Mouse (Mus musculus): ENCODE measurements at regions not wholly inside any gene's neighbourhood (a gene's known extent, or its start where the extent isn't known, plus 50 kb on each side); places are given as distances from the start of the nearest gene placed in this dataset.

- H3K4me3 ChIP-seq (ENCODE audit: inconsistent target) = no peak overlapping the region
- H3K36me3 ChIP-seq (ENCODE audit: inconsistent target) = no peaks in the 10 kb centered on the region
- no peak overlapping the region for H3K27ac ChIP-seq
- 36% methylated on average over 3 of the region's 3 CpGs for WGBS (ENCODE audit: missing documents)
- H3K79me2 ChIP-seq (ENCODE audit: inconsistent target) = no peaks in the 10 kb centered on the region
Observed at GRCm38 (mm10) chr12:98337644-98338043, 69.2 kb downstream of the Gpr65 start.

- Histone ChIP-seq H3K4me3 (ENCODE audit: inconsistent target) (no peak overlapping the region), H3K79me2 (ENCODE audit: inconsistent target) (no peaks in the 10 kb centered on the region), H3K36me3 (ENCODE audit: inconsistent target) (no peaks in the 10 kb centered on the region), H3K27ac (no peak overlapping the region)
- 92% methylated on average over 8 of the region's 9 CpGs for WGBS (ENCODE audit: missing documents)
Observed at GRCm38 (mm10) chr12:98339536-98339935, 71.1 kb downstream of the Gpr65 start.

GRCm38 (mm10) chr12:98342158-98342557, 73.7 kb downstream of the Gpr65 start:
- Histone ChIP-seq H3K36me3 (ENCODE audit: inconsistent target) (no peaks in the 10 kb centered on the region), H3K27ac (no peak overlapping the region), H3K4me3 (ENCODE audit: inconsistent target) (no peak overlapping the region), H3K79me2 (ENCODE audit: inconsistent target) (no peaks in the 10 kb centered on the region)
- WGBS (ENCODE audit: missing documents) = 96% methylated on average over 2 of the region's 2 CpGs

GRCm38 (mm10) chr12:98343653-98344052, 75.2 kb downstream of the Gpr65 start:
- WGBS (ENCODE audit: missing documents) = 93% methylated on average over 7 of the region's 7 CpGs
- H3K79me2 ChIP-seq (ENCODE audit: inconsistent target) = no peaks in the 10 kb centered on the region
- no peak overlapping the region for H3K27ac ChIP-seq
- H3K4me3 ChIP-seq (ENCODE audit: inconsistent target) = no peak overlapping the region
- H3K36me3 ChIP-seq (ENCODE audit: inconsistent target) = no peaks in the 10 kb centered on the region

GRCm38 (mm10) chr12:98347056-98347455, 78.6 kb downstream of the Gpr65 start:
- H3K4me3 ChIP-seq (ENCODE audit: inconsistent target) = no peak overlapping the region
- WGBS (ENCODE audit: missing documents) = 81% methylated on average over 6 of the region's 6 CpGs
- H3K36me3 ChIP-seq (ENCODE audit: inconsistent target) = no peaks in the 10 kb centered on the region
- no peaks in the 10 kb centered on the region for H3K79me2 ChIP-seq (ENCODE audit: inconsistent target)
- H3K27ac ChIP-seq = no peak overlapping the region

GRCm38 (mm10) chr12:98347550-98348318, 79.3 kb downstream of the Gpr65 start:
- WGBS (ENCODE audit: missing documents) = 87% methylated on average over 11 of the region's 13 CpGs
- Histone ChIP-seq H3K36me3 (ENCODE audit: inconsistent target) (no peaks in the 10 kb centered on the region), H3K27ac (no peak overlapping the region), H3K4me3 (ENCODE audit: inconsistent target) (no peak overlapping the region), H3K79me2 (ENCODE audit: inconsistent target) (no peaks in the 10 kb centered on the region)

- no peak overlapping the region for H3K27ac ChIP-seq
- no peaks in the 10 kb centered on the region for H3K79me2 ChIP-seq (ENCODE audit: inconsistent target)
- no peak overlapping the region for H3K4me3 ChIP-seq (ENCODE audit: inconsistent target)
- 99% methylated on average over 7 of the region's 7 CpGs for WGBS (ENCODE audit: missing documents)
- no peaks in the 10 kb centered on the region for H3K36me3 ChIP-seq (ENCODE audit: inconsistent target)
Observed at GRCm38 (mm10) chr12:98349864-98350643, 81.6 kb downstream of the Gpr65 start.

- 100% methylated on average over 2 of the region's 2 CpGs for WGBS (ENCODE audit: missing documents)
- Histone ChIP-seq H3K4me3 (ENCODE audit: inconsistent target) (no peak overlapping the region), H3K36me3 (ENCODE audit: inconsistent target) (no peaks in the 10 kb centered on the region), H3K27ac (no peak overlapping the region), H3K79me2 (ENCODE audit: inconsistent target) (no peaks in the 10 kb centered on the region)
Observed at GRCm38 (mm10) chr12:98352401-98352800, 84.0 kb downstream of the Gpr65 start.

- no peaks in the 10 kb centered on the region for H3K36me3 ChIP-seq (ENCODE audit: inconsistent target)
Observed at GRCm38 (mm10) chr12:98354545-98354944, 86.1 kb downstream of the Gpr65 start.

GRCm38 (mm10) chr12:98367583-98367982, 99.1 kb downstream of the Gpr65 start:
- Histone ChIP-seq H3K79me2 (ENCODE audit: inconsistent target) (no peaks in the 10 kb centered on the region), H3K36me3 (ENCODE audit: inconsistent target) (no peaks in the 10 kb centered on the region), H3K4me3 (ENCODE audit: inconsistent target) (no peak overlapping the region), H3K27ac (no peak overlapping the region)
- WGBS (ENCODE audit: missing documents) = 89% methylated on average over 2 of the region's 2 CpGs

More at GRCm38 (mm10) chr12:98354545-98354944, 86.1 kb downstream of the Gpr65 start:
- WGBS (ENCODE audit: missing documents) = 71% methylated on average over 1 of the region's 1 CpGs
- no peak overlapping the region for H3K27ac ChIP-seq
- no peaks in the 10 kb centered on the region for H3K79me2 ChIP-seq (ENCODE audit: inconsistent target)
- H3K4me3 ChIP-seq (ENCODE audit: inconsistent target) = no peak overlapping the region

- 3% methylated on average over 3 of the region's 3 CpGs for WGBS (ENCODE audit: missing documents)
- H3K4me3 ChIP-seq (ENCODE audit: inconsistent target) = no peak overlapping the region
- H3K27ac ChIP-seq = no peak overlapping the region
Observed at GRCm38 (mm10) chr12:98370771-98371170, 102.3 kb downstream of the Gpr65 start.

GRCm38 (mm10) chr12:98375214-98375910, 106.9 kb downstream of the Gpr65 start:
- peak overlapping the region; percentile 54 for H3K27ac ChIP-seq

More at GRCm38 (mm10) chr12:98370771-98371170, 102.3 kb downstream of the Gpr65 start:
- no peaks in the 10 kb centered on the region for H3K79me2 ChIP-seq (ENCODE audit: inconsistent target)
- H3K36me3 ChIP-seq (ENCODE audit: inconsistent target) = no peaks in the 10 kb centered on the region

More at GRCm38 (mm10) chr12:98375214-98375910, 106.9 kb downstream of the Gpr65 start:
- Histone ChIP-seq H3K36me3 (ENCODE audit: inconsistent target) (no peaks in the 10 kb centered on the region), H3K79me2 (ENCODE audit: inconsistent target) (no peaks in the 10 kb centered on the region), H3K4me3 (ENCODE audit: inconsistent target) (no peak overlapping the region)
- 13% methylated on average over 6 of the region's 7 CpGs for WGBS (ENCODE audit: missing documents)
